Mouse (Mus musculus) kidney, postnatal 0 days (tissue): ENCODE results near the gene Galntl5. TPM values are rescaled to one million over a fixed set of nuclear protein-coding genes. Genes with fewer than 3 reads are reported as not detected.
A peak's percentile ranks its signal among the peaks of the same experiment; 100 is the strongest.

ENCODE experiments used
- ATAC-seq: fragments of 200-750 bp; cut with Nextera tagmentation; replicated peaks from 2 replicates; pipeline ENCODE4 v1.8.0; 2017; ENCODE audit warnings: low read depth, moderate number of reproducible peaks, moderate TSS enrichment, moderate library complexity; ENCODE audit not compliant: low FRiP score
- DNase-seq: peaks from one replicate; pipeline ENCODE4 v3.0.0-alpha.2; 2016; ENCODE audit warnings: low spot score
- H3K27ac ChIP-seq: fragments of 300-500 bp; sonication (generic); 2 replicates; pipeline ENCODE4 v1.5.1; 2014; ENCODE audit warnings: mild to moderate bottlenecking
- H3K27me3 ChIP-seq: fragments of 300-500 bp; sonication (generic); 2 replicates; pipeline ENCODE4 v1.6.1; 2014; ENCODE audit warnings: low read length, mixed read lengths; ENCODE audit not compliant: insufficient read depth
- H3K36me3 ChIP-seq: fragments of 300-500 bp; sonication (generic); 2 replicates; pipeline ENCODE4 v1.6.1; 2014; ENCODE audit warnings: low read length, mixed read lengths; ENCODE audit not compliant: insufficient read depth
- H3K4me1 ChIP-seq: fragments of 300-500 bp; sonication (generic); replicated peaks from 2 replicates; pipeline ENCODE4 v1.6.1; 2014; ENCODE audit warnings: antibody characterized with exemption, low read length, mixed read lengths; ENCODE audit not compliant: insufficient read depth
- H3K4me2 ChIP-seq: fragments of 300-500 bp; sonication (generic); 2 replicates; pipeline ENCODE4 v1.6.1; 2014; ENCODE audit warnings: mild to moderate bottlenecking, low read length, moderate library complexity, mixed read lengths
- H3K4me3 ChIP-seq: fragments of 300-500 bp; sonication (generic); replicated peaks from 2 replicates; pipeline ENCODE4 v1.5.1; 2014; ENCODE audit warnings: low read depth, low read length
- H3K9ac ChIP-seq: fragments of 300-500 bp; sonication (generic); 2 replicates; pipeline ENCODE4 v1.6.1; 2014; ENCODE audit warnings: low read depth, low read length
- H3K9me3 ChIP-seq: fragments of 300-500 bp; sonication (generic); replicated peaks from 2 replicates; pipeline ENCODE4 v1.6.1; 2016; ENCODE audit warnings: low read length, inconsistent platforms, mixed read lengths
- CTCF ChIP-seq: IDR thresholded peaks from 2 replicates; pipeline ENCODE4 v1.5.1; 2016; ENCODE audit warnings: antibody characterized with exemption, low read depth, mild to moderate bottlenecking, moderate library complexity
- WGBS: fragments of 180-500 bp; shearing (Covaris S2); extraction: QIAGEN DNeasy Blood & Tissue Kit; methylation state at CpG from one replicate; pipeline ENCODE4 v1.1.7; 2014; 5-methylcytosine and 5-hydroxymethylcytosine counted together
- polyA plus RNA-seq: library from polyadenylated mRNA; unstranded; fragments of >200 nt; fragmentation: Nextera tagmentation; extraction: Ambion mirVana; gene quantifications from 2 replicates; pipeline ENCODE4 v1.2.1, GENCODE M21; 2015

Gene Galntl5
- polyA plus RNA-seq, 1 experiment from 2014 or later: not detected

GRCm38 (mm10) chr5:25155351-25155750 lies 25.9 kb upstream of the Galntl5 start:
- H3K4me3 ChIP-seq: no peak overlapping the region
- WGBS: 77% methylated on average over 3 of the region's 3 CpGs
- no peak for ATAC-seq
- H3K9me3 ChIP-seq: no peaks in the 10 kb centered on the region
- H3K9ac ChIP-seq: no peak overlapping the region
- no peak overlapping the region for H3K4me2 ChIP-seq
- no peaks in the 10 kb centered on the region for H3K36me3 ChIP-seq
- DNase-seq: no peak
- H3K27ac ChIP-seq: no peak overlapping the region
- TF ChIP-seq CTCF: no peak
- H3K4me1 ChIP-seq: no peaks in the 10 kb centered on the region
- H3K27me3 ChIP-seq: no peaks in the 10 kb centered on the region

- Histone ChIP-seq H3K27ac (no peak overlapping the region), H3K27me3 (no peaks in the 10 kb centered on the region), H3K9ac (no peak overlapping the region), H3K4me1 (no peaks in the 10 kb centered on the region), H3K4me3 (no peak overlapping the region), H3K4me2 (no peak overlapping the region), H3K9me3 (no peaks in the 10 kb centered on the region), H3K36me3 (no peaks in the 10 kb centered on the region)
- ATAC-seq (no peak), DNase-seq (no peak)
- WGBS: 45% methylated on average over 4 of the region's 4 CpGs
- no peak for TF ChIP-seq CTCF
Measured at GRCm38 (mm10) chr5:25157136-25157535, 24.1 kb upstream of the Galntl5 start.

- Histone ChIP-seq H3K9ac (no peak overlapping the region), H3K9me3 (no peaks in the 10 kb centered on the region), H3K27ac (no peak overlapping the region), H3K4me2 (no peak overlapping the region), H3K36me3 (no peaks in the 10 kb centered on the region), H3K4me3 (no peak overlapping the region), H3K4me1 (no peaks in the 10 kb centered on the region), H3K27me3 (no peaks in the 10 kb centered on the region)
- ATAC-seq: no peak
- peak; percentile 16 for DNase-seq
- no peak for TF ChIP-seq CTCF
- 39% methylated on average over 11 of the region's 11 CpGs for WGBS
Measured at GRCm38 (mm10) chr5:25160515-25160914, 20.7 kb upstream of the Galntl5 start.

GRCm38 (mm10) chr5:25162981-25163380 lies 18.3 kb upstream of the Galntl5 start:
- Histone ChIP-seq H3K27me3 (no peaks in the 10 kb centered on the region), H3K4me2 (no peak overlapping the region), H3K4me3 (no peak overlapping the region), H3K9me3 (no peaks in the 10 kb centered on the region), H3K36me3 (no peaks in the 10 kb centered on the region), H3K27ac (no peak overlapping the region), H3K4me1 (no peaks in the 10 kb centered on the region), H3K9ac (no peak overlapping the region)
- DNase-seq (no peak), ATAC-seq (no peak)
- WGBS: 79% methylated on average over 4 of the region's 4 CpGs
- TF ChIP-seq CTCF: no peak

DNA sequence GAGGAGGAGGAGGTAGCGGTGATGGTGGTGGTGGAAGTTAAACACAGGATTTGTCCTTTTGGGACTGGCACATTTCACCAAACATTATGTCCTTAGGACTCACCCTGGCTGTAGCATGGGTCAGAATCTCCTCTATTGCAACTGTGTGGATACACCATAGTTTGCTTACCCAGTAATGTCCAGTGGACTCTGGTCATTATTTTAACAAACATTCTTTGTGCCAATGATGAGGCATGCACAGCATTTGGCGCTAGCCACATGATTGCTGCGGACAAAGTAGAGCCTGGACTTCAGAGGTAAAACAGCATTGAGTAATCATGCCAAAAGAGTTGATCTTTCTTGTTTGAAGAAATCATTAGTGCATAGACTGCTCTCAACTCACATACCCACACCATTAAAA lies 17.3 kb upstream of the Galntl5 start:
- DNase-seq: no peak
- Histone ChIP-seq H3K9me3 (no peaks in the 10 kb centered on the region), H3K4me1 (no peaks in the 10 kb centered on the region), H3K27ac (no peak overlapping the region), H3K4me3 (no peak overlapping the region), H3K27me3 (no peaks in the 10 kb centered on the region), H3K36me3 (no peaks in the 10 kb centered on the region), H3K4me2 (no peak overlapping the region), H3K9ac (no peak overlapping the region)
- ATAC-seq: no peak
- 93% methylated on average over 3 of the region's 3 CpGs for WGBS
- TF ChIP-seq CTCF: no peak

- H3K36me3 ChIP-seq: no peaks in the 10 kb centered on the region
- no peaks in the 10 kb centered on the region for H3K9me3 ChIP-seq
- H3K4me1 ChIP-seq: no peaks in the 10 kb centered on the region
- no peak overlapping the region for H3K9ac ChIP-seq
- H3K4me3 ChIP-seq: no peak overlapping the region
- H3K27me3 ChIP-seq: no peaks in the 10 kb centered on the region
- no peak for TF ChIP-seq CTCF
- WGBS: 67% methylated on average over 1 of the region's 1 CpGs
- DNase-seq: no peak
- ATAC-seq: no peak
- no peak overlapping the region for H3K27ac ChIP-seq
- H3K4me2 ChIP-seq: no peak overlapping the region
Measured at GRCm38 (mm10) chr5:25164341-25164740, 16.9 kb upstream of the Galntl5 start.

GRCm38 (mm10) chr5:25165102-25165788 lies 16.0 kb upstream of the Galntl5 start:
- Histone ChIP-seq H3K9ac (no peak overlapping the region), H3K4me1 (no peaks in the 10 kb centered on the region), H3K27ac (no peak overlapping the region), H3K4me3 (no peak overlapping the region), H3K36me3 (no peaks in the 10 kb centered on the region), H3K9me3 (no peaks in the 10 kb centered on the region), H3K4me2 (no peak overlapping the region), H3K27me3 (no peaks in the 10 kb centered on the region)
- TF ChIP-seq CTCF: peak; percentile 48
- no peak for ATAC-seq
- 77% methylated on average over 4 of the region's 4 CpGs for WGBS
- DNase-seq: no peak
